In the genomic region with DNA sequence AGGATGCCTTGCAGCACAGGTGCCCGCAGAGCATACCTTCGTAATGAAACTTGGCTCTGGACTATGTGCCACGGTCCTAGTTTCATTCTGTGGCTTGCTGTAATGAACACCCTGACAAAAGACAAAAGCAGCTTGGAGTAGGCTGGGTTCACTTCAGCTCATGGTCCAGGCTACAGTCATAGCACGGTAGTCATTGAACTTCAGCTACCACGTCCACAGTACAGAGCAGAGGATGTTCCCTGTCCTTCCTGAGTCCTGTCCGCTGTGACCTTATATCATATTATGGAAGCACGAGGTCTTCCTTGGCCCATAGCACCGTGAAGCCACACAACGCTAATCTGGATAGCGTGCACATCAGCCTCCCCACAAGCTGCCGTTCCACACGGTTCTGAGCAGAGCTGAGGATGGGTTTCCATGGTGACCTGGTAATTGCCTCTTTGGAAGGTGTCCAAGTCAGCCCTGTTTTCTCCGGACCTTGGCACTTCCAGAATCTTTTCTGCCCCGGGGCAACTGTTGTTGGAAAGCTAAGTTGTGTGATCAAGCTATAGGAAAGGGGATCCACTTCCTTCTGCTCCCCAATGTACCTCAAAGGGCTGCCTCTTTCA, we compare ENCODE assay signal across 12 mouse cellular contexts. TPM values are rescaled to one million over a fixed set of nuclear protein-coding genes. Genes with fewer than 3 reads are reported as not detected.
A peak's percentile ranks its signal among the peaks of the same experiment; 100 is the strongest.
DNase-seq lines count a peak whose midpoint lies in the region; ATAC-seq lines count a peak whose summit lies in the region.
"Had no signal": no experiment of that assay in that cellular context is flagged by ENCODE, and none has a peak within 500 bp of the region (broad histone marks: within the 10 kb centered on the region; RNA-seq: fewer than 3 reads in every experiment).

No protein-coding gene starts in this region.

- no peak overlapping the region for H3K4me2 ChIP-seq in forebrain, embryonic 15.5 days (replicated peaks)
- H3K4me2 ChIP-seq in hindbrain, embryonic 16.5 days (ENCODE audit: low read length): no peak overlapping the region
- no peak overlapping the region for H3K4me2 ChIP-seq in midbrain, embryonic 14.5 days (ENCODE audit: low read length)
- H3K4me2 ChIP-seq: stomach, embryonic 15.5 days had no signal

- H3K9me3 ChIP-seq in forebrain, embryonic 15.5 days: no peaks in the 10 kb centered on the region
- no peaks in the 10 kb centered on the region for H3K9me3 ChIP-seq in hindbrain, embryonic 16.5 days (ENCODE audit: control insufficient read depth, low read length)
- no peaks in the 10 kb centered on the region for H3K9me3 ChIP-seq in midbrain, embryonic 14.5 days (ENCODE audit: control insufficient read depth, low read length)
- H3K9me3 ChIP-seq: heart, embryonic 10.5 days; stomach, embryonic 15.5 days had no signal

- H3K27me3 ChIP-seq in forebrain, embryonic 15.5 days: no peaks in the 10 kb centered on the region
- no peaks in the 10 kb centered on the region for H3K27me3 ChIP-seq in hindbrain, embryonic 16.5 days (replicated peaks; ENCODE audit: control insufficient read depth, insufficient read depth, low read length)
- H3K27me3 ChIP-seq in midbrain, embryonic 14.5 days (ENCODE audit: control insufficient read depth, insufficient read depth, low read length): no peaks in the 10 kb centered on the region
- H3K27me3 ChIP-seq: stomach, embryonic 15.5 days had no signal

- H3K4me1 ChIP-seq in forebrain, embryonic 15.5 days: peaks cover 8% of the 10 kb centered on the region
- H3K4me1 ChIP-seq in hindbrain, embryonic 16.5 days (ENCODE audit: control insufficient read depth, insufficient read depth, low read depth, low read length): no peaks in the 10 kb centered on the region
- 0 out of 2 replicates have a peak, but pooled peaks cover 4% of the 10 kb centered on the region for H3K4me1 ChIP-seq in midbrain, embryonic 14.5 days (ENCODE audit: control insufficient read depth, insufficient read depth, low read length)
- H3K4me1 ChIP-seq: heart, embryonic 10.5 days; stomach, embryonic 15.5 days had no signal

- no peaks in the 10 kb centered on the region for H3K36me3 ChIP-seq in forebrain, embryonic 15.5 days
- H3K36me3 ChIP-seq in hindbrain, embryonic 16.5 days (ENCODE audit: control insufficient read depth, insufficient read depth, low read length): no peaks in the 10 kb centered on the region
- H3K36me3 ChIP-seq in midbrain, embryonic 14.5 days (ENCODE audit: control insufficient read depth, insufficient read depth, low read length): no peaks in the 10 kb centered on the region
- H3K36me3 ChIP-seq: G1E; heart, embryonic 10.5 days; stomach, embryonic 15.5 days had no signal

- H3K9ac ChIP-seq in forebrain, embryonic 15.5 days (replicated peaks): no peak overlapping the region
- no peak overlapping the region for H3K9ac ChIP-seq in hindbrain, embryonic 16.5 days (ENCODE audit: low read depth, low read length)
- H3K9ac ChIP-seq in midbrain, embryonic 14.5 days (replicated peaks; ENCODE audit: low read length): no peak overlapping the region
- H3K9ac ChIP-seq: stomach, embryonic 15.5 days had no signal

- WGBS in forebrain, embryonic 15.5 days: 39% methylated on average over 14 of the region's 14 CpGs
- 48% methylated on average over 14 of the region's 14 CpGs for WGBS in hindbrain, embryonic 16.5 days
- 63% methylated on average over 14 of the region's 14 CpGs for WGBS in midbrain, embryonic 14.5 days

- H3K4me3 ChIP-seq in forebrain, embryonic 15.5 days: no peak overlapping the region
- no peak overlapping the region for H3K4me3 ChIP-seq in hindbrain, embryonic 16.5 days (ENCODE audit: low read length)
- no peak overlapping the region for H3K4me3 ChIP-seq in midbrain, embryonic 14.5 days (replicated peaks; ENCODE audit: low read depth, low read length)
- H3K4me3 ChIP-seq: heart, embryonic 10.5 days; stomach, embryonic 15.5 days had no signal

- no peak overlapping the region for H3K27ac ChIP-seq in forebrain, embryonic 15.5 days (replicated peaks)
- H3K27ac ChIP-seq in hindbrain, embryonic 16.5 days (ENCODE audit: low read depth, low read length): no peak overlapping the region
- H3K27ac ChIP-seq in midbrain, embryonic 14.5 days (replicated peaks; ENCODE audit: low read depth, low read length): no peak overlapping the region
- H3K27ac ChIP-seq: heart, embryonic 10.5 days; stomach, embryonic 15.5 days had no signal

- peak; percentile 6 to 20 for DNase-seq in left cerebral cortex, adult 18-20 months (ENCODE audit: low spot score in 2 of 2)
- DNase-seq in left cerebral cortex, adult 11 months (ENCODE audit: low spot score): no peak
- peak; percentile 79 for DNase-seq in midbrain, embryonic 14.5 days
- no peak for DNase-seq in adrenal gland, adult 8-10 months
- DNase-seq: adrenal gland, postnatal 14 days had no signal

- peak; percentile 91 for ATAC-seq in forebrain, embryonic 15.5 days (replicated peaks)
- ATAC-seq in hindbrain, embryonic 16.5 days: peak; percentile 92
- peak; percentile 31; the same call in 1 of the 2 replicates for ATAC-seq in midbrain, embryonic 14.5 days (ENCODE audit: low FRiP score, low TSS enrichment)
- ATAC-seq in CD4-positive, CD25-positive, alpha-beta regulatory T cell, adult 4 months: no peak
- ATAC-seq: intestine, embryonic 16.5 days had no signal

RNA-seq across cellular contexts. Expression of a gene that starts 42.5 kb away (rescaled TPM):
- 10 to 100 TPM; 20.7 to 20.9 TPM for total RNA-seq in left cerebral cortex, adult 18-20 months (2021)
- polyA plus RNA-seq in forebrain, embryonic 15.5 days (2015; fragmentation: Nextera tagmentation; extraction: Ambion mirVana): 58.2 and 66.6 TPM in 2 replicates
- polyA plus RNA-seq in hindbrain, embryonic 16.5 days (2015; fragmentation: Nextera tagmentation; extraction: Ambion mirVana): 43.0 and 46.7 TPM in 2 replicates
- 42.8 and 50.5 TPM in 2 replicates for polyA plus RNA-seq in midbrain, embryonic 14.5 days (2014; fragmentation: Nextera tagmentation; extraction: Ambion mirVana)
- 1 to 10 TPM; 4.6 to 8.2 (median 6.8) TPM for total RNA-seq in adrenal gland, adult 8-10 months (2022)
- polyA plus RNA-seq in CD4-positive, CD25-positive, alpha-beta regulatory T cell, adult 4 months (2017; shearing (Covaris generic)): not detected
- polyA plus RNA-seq: G1E had no signal

Comparison
In these comparisons a context has a peak if more than half of its experiments do, and no peak if none do; other contexts are left out.
1. DNase-seq: peak in left cerebral cortex, adult 18-20 months (2 of 2) and midbrain, embryonic 14.5 days (single experiment); none in left cerebral cortex, adult 11 months (single experiment) and adrenal gland, adult 8-10 months (single experiment).
2. RNA of a gene that starts 42.5 kb away (polyA plus RNA-seq): 58.2 to 66.6 TPM in forebrain, embryonic 15.5 days, 43.0 to 46.7 TPM in hindbrain, embryonic 16.5 days and 42.8 to 50.5 TPM in midbrain, embryonic 14.5 days; not detected in CD4-positive, CD25-positive, alpha-beta regulatory T cell, adult 4 months; every median in the first group is over 10 times any median in the second.